Comparison of ENCODE assay signal across 9 mouse cellular contexts in the genomic region with DNA sequence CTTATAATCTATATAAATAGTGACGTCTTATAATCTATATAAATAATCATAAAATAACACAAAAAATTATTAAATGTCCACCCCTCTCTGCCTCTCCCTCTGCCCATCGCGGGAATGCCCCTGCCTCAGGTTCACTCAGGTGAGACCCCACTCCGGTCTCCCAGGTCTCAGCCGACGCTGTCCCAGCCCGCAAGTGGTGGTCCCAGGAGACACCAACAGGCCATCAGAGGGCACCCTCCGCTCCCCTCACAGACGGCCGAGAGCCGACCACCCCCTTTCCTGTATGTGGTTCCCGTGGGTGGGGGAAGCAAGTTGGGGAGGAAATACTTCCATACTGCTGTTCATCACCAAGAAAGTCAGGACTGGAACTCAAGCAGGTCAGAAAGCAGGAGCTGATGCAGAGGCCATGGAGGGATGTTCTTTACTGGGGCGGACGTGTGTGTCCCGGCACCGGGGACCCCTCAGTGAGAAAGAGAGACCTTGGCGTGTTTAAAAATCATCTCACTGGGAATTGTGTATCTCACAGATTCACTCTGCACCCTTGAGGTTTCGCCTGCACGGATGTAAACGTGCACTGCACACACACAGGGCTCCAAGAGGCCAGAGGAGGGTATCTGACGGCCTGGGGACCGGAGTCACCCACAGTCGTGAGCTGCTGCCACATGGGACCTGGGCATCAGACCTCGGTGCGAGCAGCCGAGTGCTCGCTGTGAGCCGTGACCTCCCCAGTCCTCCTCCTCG. TPM values are rescaled to one million over a fixed set of nuclear protein-coding genes. Genes with fewer than 3 reads are reported as not detected.
A peak's percentile ranks its signal among the peaks of the same experiment; 100 is the strongest.
DNase-seq lines count a peak whose midpoint lies in the region; ATAC-seq and TF ChIP-seq lines count a peak whose summit lies in the region.
"Had no signal": no experiment of that assay in that cellular context is flagged by ENCODE, and none has a peak within 500 bp of the region (broad histone marks: within the 10 kb centered on the region; RNA-seq: fewer than 3 reads in every experiment).

No protein-coding gene starts in this region.

- no peak overlapping the region for H3K27ac ChIP-seq in lung, embryonic 14.5 days (ENCODE audit: low read depth)
- no peak overlapping the region for H3K27ac ChIP-seq in forebrain, embryonic 12.5 days
- no peak overlapping the region for H3K27ac ChIP-seq in limb, embryonic 15.5 days
- no peak overlapping the region for H3K27ac ChIP-seq in stomach, embryonic 16.5 days (ENCODE audit: low read length)

- peak overlapping the region; percentile 29 for H3K4me3 ChIP-seq in lung, embryonic 14.5 days (ENCODE audit: low read depth, low read length)
- peak overlapping the region; percentile 33 for H3K4me3 ChIP-seq in forebrain, embryonic 12.5 days (replicated peaks)
- H3K4me3 ChIP-seq in limb, embryonic 15.5 days: peak overlapping the region; percentile 23; the same call in 1 of the 2 replicates
- peak overlapping the region; percentile 35 for H3K4me3 ChIP-seq in stomach, embryonic 16.5 days (replicated peaks; ENCODE audit: low read length)

- no peaks in the 10 kb centered on the region for H3K27me3 ChIP-seq in lung, embryonic 14.5 days (ENCODE audit: insufficient read depth, low read length)
- 0 out of 2 replicates have a peak, but pooled peaks cover 11% of the 10 kb centered on the region for H3K27me3 ChIP-seq in forebrain, embryonic 12.5 days
- 0 out of 2 replicates have a peak, but pooled peaks cover 6% of the 10 kb centered on the region for H3K27me3 ChIP-seq in limb, embryonic 15.5 days
- peaks cover 3% of the 10 kb centered on the region; the same call in 1 of the 2 replicates for H3K27me3 ChIP-seq in stomach, embryonic 16.5 days (ENCODE audit: control insufficient read depth, insufficient read depth, low read length)

- 32% methylated on average over 29 of the region's 29 CpGs for WGBS in lung, embryonic 14.5 days
- WGBS in forebrain, embryonic 12.5 days: 50% methylated on average over 29 of the region's 29 CpGs
- 40% methylated on average over 29 of the region's 29 CpGs for whole genome bisulfite sequencing in limb, embryonic 15.5 days
- WGBS in stomach, embryonic 16.5 days: 42% methylated on average over 29 of the region's 29 CpGs

- DNase-seq in lung, embryonic 14.5 days: no peak
- no peak for DNase-seq in lung, postnatal 14 days
- DNase-seq in left cerebral cortex, adult 9 months (ENCODE audit: low spot score in 2 of 2): no peak
- no peak for DNase-seq in left cerebral cortex, postnatal 36 days (ENCODE audit: low spot score in 2 of 2)
- no peak for DNase-seq in embryo, embryonic 11 days
- DNase-seq: kidney, adult 9 months had no signal

- H3K9ac ChIP-seq in lung, embryonic 14.5 days: no peak overlapping the region; the same call in none of the 2 replicates
- H3K9ac ChIP-seq in forebrain, embryonic 12.5 days: peak overlapping the region; percentile 29; the same call in 1 of the 2 replicates
- no peak overlapping the region for H3K9ac ChIP-seq in limb, embryonic 15.5 days
- H3K9ac ChIP-seq in stomach, embryonic 16.5 days (ENCODE audit: low read length): peak overlapping the region; percentile 43; the same call in 1 of the 2 replicates

- no peaks in the 10 kb centered on the region for H3K36me3 ChIP-seq in lung, embryonic 14.5 days (ENCODE audit: insufficient read depth)
- H3K36me3 ChIP-seq in forebrain, embryonic 12.5 days (replicated peaks): no peaks in the 10 kb centered on the region
- H3K36me3 ChIP-seq in limb, embryonic 15.5 days: no peaks in the 10 kb centered on the region
- no peaks in the 10 kb centered on the region for H3K36me3 ChIP-seq in stomach, embryonic 16.5 days (ENCODE audit: control insufficient read depth, insufficient read depth, low read length)

- peak; percentile 35; the same call in 1 of the 2 replicates for ATAC-seq in lung, embryonic 14.5 days (ENCODE audit: insufficient read depth)
- ATAC-seq in forebrain, embryonic 12.5 days (ENCODE audit: low FRiP score): no peak
- no peak for ATAC-seq in limb, embryonic 15.5 days (ENCODE audit: insufficient number of reproducible peaks, low FRiP score, low TSS enrichment, low read depth)
- ATAC-seq in stomach, embryonic 16.5 days (ENCODE audit: insufficient read depth, low FRiP score): no peak

- no peak for TF ChIP-seq CTCF in lung, embryonic 14.5 days (IDR thresholded peaks at IDR 0.05; ENCODE audit: low read depth)

- peak overlapping the region; percentile 66 for H3K4me2 ChIP-seq in lung, embryonic 14.5 days
- H3K4me2 ChIP-seq in forebrain, embryonic 12.5 days: peak overlapping the region; percentile 60
- peak overlapping the region; percentile 47 for H3K4me2 ChIP-seq in limb, embryonic 15.5 days
- peak overlapping the region; percentile 67 for H3K4me2 ChIP-seq in stomach, embryonic 16.5 days (ENCODE audit: low read depth, low read length)

- H3K9me3 ChIP-seq in lung, embryonic 14.5 days (ENCODE audit: low read depth, low read length): no peaks in the 10 kb centered on the region
- no peaks in the 10 kb centered on the region for H3K9me3 ChIP-seq in forebrain, embryonic 12.5 days
- H3K9me3 ChIP-seq in limb, embryonic 15.5 days: no peaks in the 10 kb centered on the region
- no peaks in the 10 kb centered on the region for H3K9me3 ChIP-seq in stomach, embryonic 16.5 days (replicated peaks; ENCODE audit: control insufficient read depth, low read length)

- H3K4me1 ChIP-seq in lung, embryonic 14.5 days (ENCODE audit: insufficient read depth): no peaks in the 10 kb centered on the region
- H3K4me1 ChIP-seq in forebrain, embryonic 12.5 days: peaks cover 6% of the 10 kb centered on the region; the same call in 1 of the 2 replicates
- peaks cover 6% of the 10 kb centered on the region; the same call in 1 of the 2 replicates for H3K4me1 ChIP-seq in limb, embryonic 15.5 days
- H3K4me1 ChIP-seq in stomach, embryonic 16.5 days (ENCODE audit: control insufficient read depth, insufficient read depth, low read length): 0 out of 2 replicates have a peak, but pooled peaks cover 3% of the 10 kb centered on the region

- intact Hi-C loops in left cerebral cortex, postnatal 36 days (cut with DNase I): no loop called here

RNA-seq across cellular contexts. Expression of a gene that starts 9.1 kb away (rescaled TPM):
- not detected in 2 replicates for polyA plus RNA-seq in lung, embryonic 14.5 days (2014; fragmentation: Nextera tagmentation; extraction: Ambion mirVana)
- not detected in 2 replicates for polyA plus RNA-seq in forebrain, embryonic 12.5 days (2016; fragmentation: Nextera tagmentation; extraction: Ambion mirVana)
- not detected in 2 replicates for polyA plus RNA-seq in limb, embryonic 15.5 days (2015; fragmentation: Nextera tagmentation; extraction: Ambion mirVana)
- not detected in 2 replicates for polyA plus RNA-seq in stomach, embryonic 16.5 days (2015; fragmentation: Nextera tagmentation; extraction: Ambion mirVana)
- not detected for total RNA-seq in left cerebral cortex, postnatal 36 days (2021)

RNA-seq across cellular contexts. Expression of a gene that starts 33.7 kb away (rescaled TPM):
- polyA plus RNA-seq in lung, embryonic 14.5 days (2014; fragmentation: Nextera tagmentation; extraction: Ambion mirVana): 28.3 and 30.0 TPM in 2 replicates
- 67.1 and 67.2 TPM in 2 replicates for polyA plus RNA-seq in forebrain, embryonic 12.5 days (2016; fragmentation: Nextera tagmentation; extraction: Ambion mirVana)
- 32.0 and 42.8 TPM in 2 replicates for polyA plus RNA-seq in limb, embryonic 15.5 days (2015; fragmentation: Nextera tagmentation; extraction: Ambion mirVana)
- polyA plus RNA-seq in stomach, embryonic 16.5 days (2015; fragmentation: Nextera tagmentation; extraction: Ambion mirVana): 23.2 and 27.3 TPM in 2 replicates
- 10 to 100 TPM; 69.1 to 81.4 TPM for total RNA-seq in left cerebral cortex, postnatal 36 days (2021)

RNA-seq across cellular contexts. Expression of a gene that starts 57.7 kb away (rescaled TPM):
- polyA plus RNA-seq in lung, embryonic 14.5 days (2014; fragmentation: Nextera tagmentation; extraction: Ambion mirVana): 30.2 and 32.9 TPM in 2 replicates
- polyA plus RNA-seq in forebrain, embryonic 12.5 days (2016; fragmentation: Nextera tagmentation; extraction: Ambion mirVana): 5.4 and 6.7 TPM in 2 replicates
- polyA plus RNA-seq in limb, embryonic 15.5 days (2015; fragmentation: Nextera tagmentation; extraction: Ambion mirVana): 31.5 and 36.3 TPM in 2 replicates
- 66.8 and 72.1 TPM in 2 replicates for polyA plus RNA-seq in stomach, embryonic 16.5 days (2015; fragmentation: Nextera tagmentation; extraction: Ambion mirVana)
- total RNA-seq in left cerebral cortex, postnatal 36 days (2021): 1 to 10 TPM; 1.5 to 1.6 TPM

Comparison
In these comparisons a context has a peak if more than half of its experiments do, and no peak if none do; other contexts are left out.
1. H3K9ac ChIP-seq: peak in forebrain, embryonic 12.5 days (single experiment) and stomach, embryonic 16.5 days (single experiment); none in lung, embryonic 14.5 days (single experiment) and limb, embryonic 15.5 days (single experiment).
2. Peak in every context shown above with its lines, with median percentiles within 50 percentile points of each other: H3K4me2 ChIP-seq and H3K4me3 ChIP-seq.